Mouse (Mus musculus) liver, embryonic 12.5 days (tissue): Measurements from ENCODE around the gene Rbck1. TPM values are rescaled to one million over a fixed set of nuclear protein-coding genes. Genes with fewer than 3 reads are reported as not detected.

ENCODE experiments used
- ATAC-seq: fragments of 200-750 bp; cut with Nextera tagmentation; 2 replicates; pipeline ENCODE4 v1.8.0; 2017; ENCODE audit warnings: moderate number of reproducible peaks, mild to moderate bottlenecking, moderate library complexity
- H3K27ac ChIP-seq: fragments of 300-500 bp; sonication (generic); 2 replicates; pipeline ENCODE4 v1.5.1; 2016; ENCODE audit warnings: mild to moderate bottlenecking
- H3K27me3 ChIP-seq: fragments of 300-500 bp; sonication (generic); replicated peaks from 2 replicates; pipeline ENCODE4 v1.6.1; 2016; ENCODE audit warnings: mild to moderate bottlenecking, moderate library complexity
- H3K36me3 ChIP-seq: fragments of 300-500 bp; sonication (generic); 2 replicates; pipeline ENCODE4 v1.6.1; 2016; ENCODE audit warnings: mild to moderate bottlenecking, moderate library complexity
- H3K4me1 ChIP-seq: fragments of 300-500 bp; sonication (generic); 2 replicates; pipeline ENCODE4 v1.6.1; 2016
- H3K4me2 ChIP-seq: fragments of 300-500 bp; sonication (generic); 2 replicates; pipeline ENCODE4 v1.6.1; 2016; ENCODE audit warnings: mild to moderate bottlenecking, moderate library complexity
- H3K4me3 ChIP-seq: fragments of 300-500 bp; sonication (generic); 2 replicates; pipeline ENCODE4 v1.5.1; 2016; ENCODE audit warnings: mild to moderate bottlenecking, moderate library complexity
- H3K9ac ChIP-seq: fragments of 300-500 bp; sonication (generic); 2 replicates; pipeline ENCODE4 v1.6.1; 2016; ENCODE audit warnings: mild to moderate bottlenecking, moderate library complexity
- H3K9me3 ChIP-seq: fragments of 300-500 bp; sonication (generic); replicated peaks from 2 replicates; pipeline ENCODE4 v1.6.1; 2016; ENCODE audit warnings: mild to moderate bottlenecking, moderate library complexity
- WGBS: fragments of 180-500 bp; shearing (Covaris S2); methylation state at CpG from one replicate; pipeline ENCODE4 v1.1.7; 2016; ENCODE audit not compliant: insufficient replicate concordance; 5-methylcytosine and 5-hydroxymethylcytosine counted together
- polyA plus RNA-seq: library from polyadenylated mRNA; unstranded; fragments of >200 nt; fragmentation: Nextera tagmentation; extraction: Ambion mirVana; gene quantifications from 2 replicates; pipeline ENCODE4 v1.2.1, GENCODE M21; 2016

Gene Rbck1
- polyA plus RNA-seq, 1 experiment from 2014 or later, result 69.6 TPM

- Histone ChIP-seq H3K4me3 (no peak overlapping the region), H3K9ac (no peak overlapping the region), H3K4me1 (no peaks in the 10 kb centered on the region), H3K27me3 (no peaks in the 10 kb centered on the region), H3K36me3 (peaks cover 99% of the 10 kb centered on the region), H3K4me2 (no peak overlapping the region), H3K27ac (no peak overlapping the region), H3K9me3 (no peaks in the 10 kb centered on the region)
- ATAC-seq, result no peak
- 93% methylated on average over 6 of the region's 6 CpGs for WGBS
These were observed 10.3 kb downstream of the Rbck1 start for GRCm38 (mm10) chr2:152322198-152322597.

- H3K4me1 ChIP-seq, result no peaks in the 10 kb centered on the region
- no peak overlapping the region for H3K27ac ChIP-seq
- H3K9ac ChIP-seq, result no peak overlapping the region
- H3K9me3 ChIP-seq, result no peaks in the 10 kb centered on the region
- no peak overlapping the region for H3K4me3 ChIP-seq
- peaks cover 99% of the 10 kb centered on the region for H3K36me3 ChIP-seq
- WGBS, result 90% methylated on average over 5 of the region's 5 CpGs
- H3K27me3 ChIP-seq, result no peaks in the 10 kb centered on the region
- no peak for ATAC-seq
- no peak overlapping the region for H3K4me2 ChIP-seq
These were observed 10.9 kb downstream of the Rbck1 start for GRCm38 (mm10) chr2:152321558-152321957.

GRCm38 (mm10) chr2:152317054-152317453 is 15.4 kb downstream of the Rbck1 start:
- Histone ChIP-seq H3K36me3 (peaks cover 99% of the 10 kb centered on the region), H3K27me3 (no peaks in the 10 kb centered on the region), H3K4me1 (no peaks in the 10 kb centered on the region), H3K9ac (no peak overlapping the region), H3K9me3 (no peaks in the 10 kb centered on the region), H3K4me2 (no peak overlapping the region), H3K4me3 (no peak overlapping the region), H3K27ac (no peak overlapping the region)
- ATAC-seq, result no peak
- whole genome bisulfite sequencing, result 76% methylated on average over 6 of the region's 6 CpGs

GRCm38 (mm10) chr2:152313926-152314325 is 18.5 kb downstream of the Rbck1 start:
- 89% methylated on average over 6 of the region's 6 CpGs for WGBS
- Histone ChIP-seq H3K36me3 (peaks cover 99% of the 10 kb centered on the region), H3K4me1 (no peaks in the 10 kb centered on the region), H3K4me3 (no peak overlapping the region), H3K9ac (no peak overlapping the region), H3K27me3 (no peaks in the 10 kb centered on the region), H3K27ac (no peak overlapping the region), H3K9me3 (no peaks in the 10 kb centered on the region), H3K4me2 (no peak overlapping the region)
- ATAC-seq, result no peak

GRCm38 (mm10) chr2:152312996-152313395 is 19.5 kb downstream of the Rbck1 start:
- H3K36me3 ChIP-seq, result peaks cover 99% of the 10 kb centered on the region
- no peak overlapping the region for H3K9ac ChIP-seq
- H3K9me3 ChIP-seq, result no peaks in the 10 kb centered on the region
- no peak overlapping the region for H3K4me2 ChIP-seq
- H3K4me1 ChIP-seq, result no peaks in the 10 kb centered on the region
- no peak for ATAC-seq
- H3K4me3 ChIP-seq, result no peak overlapping the region
- WGBS, result 87% methylated on average over 7 of the region's 7 CpGs
- H3K27me3 ChIP-seq, result no peaks in the 10 kb centered on the region
- H3K27ac ChIP-seq, result no peak overlapping the region

GRCm38 (mm10) chr2:152307186-152307585 is 25.3 kb downstream of the Rbck1 start:
- no peak for ATAC-seq
- Histone ChIP-seq H3K27ac (no peak overlapping the region), H3K4me2 (no peak overlapping the region), H3K4me3 (no peak overlapping the region), H3K9me3 (no peaks in the 10 kb centered on the region), H3K9ac (no peak overlapping the region), H3K4me1 (peaks cover 11% of the 10 kb centered on the region), H3K36me3 (peaks cover 96% of the 10 kb centered on the region), H3K27me3 (no peaks in the 10 kb centered on the region)
- whole genome bisulfite sequencing, result 85% methylated on average over 3 of the region's 3 CpGs

- Histone ChIP-seq H3K9me3 (no peaks in the 10 kb centered on the region), H3K4me1 (peaks cover 11% of the 10 kb centered on the region), H3K9ac (no peak overlapping the region), H3K36me3 (peaks cover 87% of the 10 kb centered on the region), H3K27me3 (no peaks in the 10 kb centered on the region), H3K27ac (no peak overlapping the region), H3K4me2 (no peak overlapping the region), H3K4me3 (no peak overlapping the region)
- 79% methylated on average over 6 of the region's 6 CpGs for whole genome bisulfite sequencing
- no peak for ATAC-seq
These were observed 27.0 kb downstream of the Rbck1 start for GRCm38 (mm10) chr2:152305480-152305879.

GRCm38 (mm10) chr2:152303781-152304180 is 28.7 kb downstream of the Rbck1 start:
- Histone ChIP-seq H3K27me3 (no peaks in the 10 kb centered on the region), H3K9ac (no peak overlapping the region), H3K27ac (no peak overlapping the region), H3K9me3 (no peaks in the 10 kb centered on the region), H3K36me3 (peaks cover 70% of the 10 kb centered on the region), H3K4me3 (no peak overlapping the region), H3K4me2 (no peak overlapping the region), H3K4me1 (peaks cover 13% of the 10 kb centered on the region)
- ATAC-seq, result no peak
- WGBS, result 74% methylated on average over 5 of the region's 5 CpGs

GRCm38 (mm10) chr2:152302862-152303261 is 29.6 kb downstream of the Rbck1 start:
- no peaks in the 10 kb centered on the region for H3K9me3 ChIP-seq
- no peak overlapping the region for H3K9ac ChIP-seq
- no peak overlapping the region for H3K27ac ChIP-seq
- H3K36me3 ChIP-seq, result peaks cover 61% of the 10 kb centered on the region
- WGBS, result 74% methylated on average over 2 of the region's 2 CpGs
- H3K27me3 ChIP-seq, result no peaks in the 10 kb centered on the region
- ATAC-seq, result no peak
- peaks cover 20% of the 10 kb centered on the region for H3K4me1 ChIP-seq
- H3K4me2 ChIP-seq, result no peak overlapping the region
- H3K4me3 ChIP-seq, result no peak overlapping the region

- Histone ChIP-seq H3K27me3 (no peaks in the 10 kb centered on the region), H3K4me3 (peak overlapping the region; percentile 92), H3K9ac (peak overlapping the region; percentile 96), H3K27ac (peak overlapping the region; percentile 90; the same call in 1 of the 2 replicates), H3K36me3 (0 out of 2 replicates have a peak, but pooled peaks cover 5% of the 10 kb centered on the region), H3K4me1 (peaks cover 44% of the 10 kb centered on the region), H3K9me3 (no peaks in the 10 kb centered on the region), H3K4me2 (peak overlapping the region; percentile 88)
- WGBS, result 40% methylated on average over 5 of the region's 5 CpGs
- no peak for ATAC-seq
These were observed 37.9 kb downstream of the Rbck1 start for GRCm38 (mm10) chr2:152294541-152294940.

GRCm38 (mm10) chr2:152293727-152294475 is 38.6 kb downstream of the Rbck1 start, which contains the start of gene Tbc1d20:
Tbc1d20 (plus strand) TSS chr2:152293828.
- WGBS, result under 1% methylated on average over 70 of the region's 70 CpGs

GRCm38 (mm10) chr2:152293179-152293726 is 39.2 kb downstream of the Rbck1 start:
- peaks cover 39% of the 10 kb centered on the region for H3K4me1 ChIP-seq
- peak overlapping the region; percentile 88 for H3K4me2 ChIP-seq
- ATAC-seq, result peak; percentile 60
- peak overlapping the region; percentile 92 for H3K4me3 ChIP-seq
- H3K27me3 ChIP-seq, result no peaks in the 10 kb centered on the region
- peaks cover 10% of the 10 kb centered on the region; the same call in 1 of the 2 replicates for H3K36me3 ChIP-seq
- no peaks in the 10 kb centered on the region for H3K9me3 ChIP-seq
- peak overlapping the region; percentile 90; the same call in 1 of the 2 replicates for H3K27ac ChIP-seq
- WGBS, result 1% methylated on average over 15 of the region's 15 CpGs
- peak overlapping the region; percentile 96 for H3K9ac ChIP-seq

More at GRCm38 (mm10) chr2:152293727-152294475, 38.6 kb downstream of the Rbck1 start, which contains the start of gene Tbc1d20:
- H3K9ac ChIP-seq, result peak within 1 kb of the TSS; percentile 96
- peak within 1 kb of the TSS; percentile 88 for H3K4me2 ChIP-seq
- no peaks in the 10 kb centered on the region for H3K27me3 ChIP-seq
- peak within 1 kb of the TSS; percentile 90 for H3K27ac ChIP-seq
- 0 out of 2 replicates have a peak, but pooled peaks cover 5% of the 10 kb centered on the region for H3K36me3 ChIP-seq
- H3K9me3 ChIP-seq, result no peaks in the 10 kb centered on the region
- peak; percentile 98 for ATAC-seq
- peak within 1 kb of the TSS; percentile 92 for H3K4me3 ChIP-seq
- peaks cover 44% of the 10 kb centered on the region for H3K4me1 ChIP-seq
